Mouse (Mus musculus) heart, postnatal 10 days (tissue): ENCODE data around the gene Kdm6a. TPM values are rescaled to one million over a fixed set of nuclear protein-coding genes. Genes with fewer than 3 reads are reported as not detected.

ENCODE experiments used
- DNase-seq, 2 experiments: peaks; one replicate each; pipeline ENCODE4 v3.0.0; 2021
- intact Hi-C: fragments of 180-260 bp; cut with DNase I; formaldehyde crosslinking; loops from one replicate; pipeline ENCODE4 v1.15.1; 2025
- total RNA-seq, 2 experiments: library from RNA; stranded (reverse); gene quantifications; 2 replicates each; pipeline ENCODE4 v1.2.3; 2021

Kdm6a gene
- 10 to 100 TPM; 28.7 to 39.6 TPM for total RNA-seq

- intact Hi-C loops = loop anchor here (2.0 kb wide), 1 partner anchor 92 kb away; no protein-coding TSS in a partner anchor
- DNase-seq = peak; percentile 98 to 100
Observed at GRCm38 (mm10) chrX:18162192-18162857, at the start of gene Kdm6a. Gene Kdm6a, plus strand, starts transcription at chrX:18162575.

DNA sequence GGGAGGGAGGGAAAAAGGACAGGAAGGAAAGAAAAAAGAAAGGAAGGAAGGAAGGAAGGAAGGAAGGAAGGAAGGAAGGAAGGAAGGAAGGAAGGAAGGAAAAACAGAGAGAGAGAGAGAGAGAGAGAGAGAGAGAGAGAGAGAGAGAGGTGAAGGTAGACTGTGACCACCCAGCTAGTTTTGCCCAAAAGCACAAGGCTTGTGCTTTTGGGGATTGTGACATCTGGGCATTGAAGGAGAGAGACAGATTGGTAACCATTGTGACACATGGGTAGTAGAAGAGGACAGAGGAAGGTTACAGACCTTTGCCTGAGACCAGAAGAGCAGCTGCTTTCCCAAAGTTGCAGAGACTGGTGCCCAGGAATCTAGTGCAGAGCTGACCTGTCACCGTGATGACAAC lies 16.8 kb upstream of the Kdm6a start, which contains the start of gene Dusp21:
Dusp21 (plus strand) TSS at position 301 of the 400 bp plus-strand sequence.
- DNase-seq = no peak
- intact Hi-C loops = no loop called here

GRCm38 (mm10) chrX:18160734-18161442 lies 1.5 kb upstream of the Kdm6a start:
- no peak for DNase-seq
- intact Hi-C loops = no loop called here

DNA sequence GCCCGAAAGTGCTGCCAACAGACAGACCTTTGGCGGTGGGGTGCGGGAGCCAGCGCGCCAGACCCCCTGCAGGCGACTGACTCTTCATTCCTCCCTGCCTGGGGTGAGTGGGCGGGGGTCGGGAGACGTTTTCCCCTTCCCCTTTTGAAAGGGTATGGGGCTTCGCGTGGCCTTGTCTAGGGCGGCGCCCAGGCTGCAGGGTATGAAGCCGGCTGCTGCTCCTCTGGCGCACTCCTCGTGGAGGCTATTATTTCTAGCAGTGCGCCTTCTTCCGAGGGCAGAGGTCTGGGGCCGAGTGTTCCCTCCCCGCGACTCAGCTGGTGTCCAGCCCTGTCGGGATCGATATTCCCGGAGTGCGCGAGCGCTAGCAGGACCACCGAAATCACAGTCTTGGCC lies 581 bp upstream of the Kdm6a start:
- intact Hi-C loops = loop anchor here (2.0 kb wide), 1 partner anchor 93 kb away; no protein-coding TSS in a partner anchor
- no peak for DNase-seq

DNA sequence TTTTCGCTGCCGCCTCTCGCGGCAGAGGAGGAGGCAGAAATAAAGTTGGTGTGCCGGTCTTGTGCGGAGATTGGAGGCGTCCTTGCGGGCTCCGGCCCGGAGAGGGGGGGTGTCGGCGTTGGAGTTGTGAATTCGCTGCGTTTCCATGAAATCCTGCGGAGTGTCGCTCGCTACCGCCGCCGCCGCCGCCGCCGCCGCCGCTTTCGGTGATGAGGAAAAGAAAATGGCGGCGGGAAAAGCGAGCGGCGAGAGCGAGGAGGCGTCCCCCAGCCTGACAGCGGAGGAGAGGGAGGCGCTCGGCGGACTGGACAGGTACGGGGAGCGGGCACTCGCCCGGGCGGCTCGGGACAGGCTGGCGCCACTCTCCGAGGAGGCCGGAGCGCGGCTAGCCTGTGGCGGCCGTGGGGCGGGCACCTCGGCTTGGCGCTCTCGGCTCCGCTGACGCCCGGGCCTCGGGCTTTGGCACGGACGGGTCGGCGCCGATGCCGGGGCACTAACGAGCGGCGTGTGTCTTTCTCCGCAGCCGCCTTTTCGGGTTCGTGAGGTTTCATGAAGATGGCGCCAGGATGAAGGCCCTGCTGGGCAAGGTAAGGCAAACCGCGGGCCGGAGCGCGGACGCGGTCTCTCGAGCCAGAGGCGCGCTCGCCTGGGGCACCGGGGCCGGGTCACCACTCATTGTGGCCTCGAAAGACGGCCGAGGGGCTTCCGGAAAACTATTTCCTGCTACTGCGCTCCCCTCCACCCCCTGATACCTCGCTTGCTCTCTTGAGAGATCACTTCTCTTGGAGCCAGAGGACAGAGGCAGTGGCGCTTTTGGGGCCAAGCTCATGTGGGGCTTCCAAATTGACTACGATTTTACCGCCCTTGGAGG lies 721 bp downstream of the Kdm6a start:
- intact Hi-C loops = loop anchor here (2.0 kb wide), 1 partner anchor 92 kb away; no protein-coding TSS in a partner anchor
- DNase-seq = peak; percentile 62 to 69

GRCm38 (mm10) chrX:18163917-18164624 lies 1.7 kb downstream of the Kdm6a start:
- intact Hi-C loops = loop anchor here (2.0 kb wide), 1 partner anchor 91 kb away; no protein-coding TSS in a partner anchor
- peak; percentile 29 to 49 for DNase-seq

- intact Hi-C loops = no loop called here
- DNase-seq = no peak
Observed at GRCm38 (mm10) chrX:18165121-18165520, 2.7 kb downstream of the Kdm6a start.

DNA sequence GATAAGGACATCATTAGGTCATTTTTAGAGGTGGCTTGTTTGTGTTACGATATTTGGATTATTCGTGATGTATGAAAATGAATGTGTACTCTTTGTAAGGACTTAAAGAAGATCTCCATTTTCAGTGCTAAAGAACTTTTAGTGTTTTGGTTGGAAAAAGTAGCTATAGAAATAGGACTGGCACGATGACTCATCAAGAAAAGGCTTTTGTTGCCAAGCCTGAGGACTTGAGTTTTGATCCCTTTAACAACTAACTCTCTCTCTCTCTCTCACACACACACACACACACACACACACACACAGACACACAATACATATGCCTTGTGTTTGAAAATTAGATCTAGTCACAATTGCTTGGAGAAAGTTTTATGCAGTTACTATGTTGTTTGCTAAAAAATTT lies 4.6 kb downstream of the Kdm6a start:
- intact Hi-C loops = no loop called here
- DNase-seq = no peak

DNA sequence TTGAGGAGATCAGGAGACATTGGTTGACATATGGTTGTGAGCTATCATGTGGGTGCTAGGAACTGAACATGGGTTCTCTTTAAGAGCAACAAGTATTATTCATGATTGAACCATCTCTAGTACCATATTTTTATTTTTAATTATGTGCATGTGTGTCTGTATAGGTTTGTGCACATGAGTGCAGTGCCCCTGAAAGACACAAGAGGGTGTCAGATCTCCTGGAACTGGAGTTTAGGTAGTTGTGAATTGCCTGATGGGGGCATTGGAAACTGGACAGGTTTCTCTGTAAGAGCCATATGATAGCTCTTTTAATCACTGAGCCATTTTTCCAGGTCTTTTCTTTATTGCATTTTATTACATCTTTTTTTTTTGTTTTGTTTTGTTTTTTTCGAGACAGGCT lies 6.6 kb downstream of the Kdm6a start:
- intact Hi-C loops = no loop called here

DNA sequence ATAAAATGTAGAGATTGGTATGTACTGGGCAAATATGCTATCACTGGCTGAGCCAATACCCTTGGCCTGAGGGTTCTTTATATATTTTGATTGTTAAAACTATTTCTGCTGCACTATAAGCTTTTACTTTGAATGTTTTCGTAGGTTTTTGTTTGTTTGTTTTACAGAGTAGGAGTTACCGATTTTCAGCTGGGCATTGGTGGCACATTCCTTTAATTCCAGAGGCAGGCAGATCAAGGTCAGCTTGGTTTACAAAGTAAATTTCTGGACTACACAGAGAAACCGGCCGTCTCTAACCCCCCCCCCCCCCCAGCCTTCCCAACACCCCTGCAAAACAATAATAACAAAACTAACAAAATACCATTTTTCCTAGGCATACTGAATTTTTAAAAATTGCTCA lies 12.5 kb downstream of the Kdm6a start:
- DNase-seq = no peak
- intact Hi-C loops = loop anchor here (5.0 kb wide), 1 partner anchor 32 kb away; no protein-coding TSS in a partner anchor

More for the DNA sequence above, 6.6 kb downstream of the Kdm6a start:
- no peak for DNase-seq

- no peak for DNase-seq
- intact Hi-C loops = no loop called here
Observed at GRCm38 (mm10) chrX:18177803-18178202, 15.4 kb downstream of the Kdm6a start.

- intact Hi-C loops = no loop called here
- DNase-seq = no peak
Observed at GRCm38 (mm10) chrX:18179492-18179891, 17.1 kb downstream of the Kdm6a start.

DNA sequence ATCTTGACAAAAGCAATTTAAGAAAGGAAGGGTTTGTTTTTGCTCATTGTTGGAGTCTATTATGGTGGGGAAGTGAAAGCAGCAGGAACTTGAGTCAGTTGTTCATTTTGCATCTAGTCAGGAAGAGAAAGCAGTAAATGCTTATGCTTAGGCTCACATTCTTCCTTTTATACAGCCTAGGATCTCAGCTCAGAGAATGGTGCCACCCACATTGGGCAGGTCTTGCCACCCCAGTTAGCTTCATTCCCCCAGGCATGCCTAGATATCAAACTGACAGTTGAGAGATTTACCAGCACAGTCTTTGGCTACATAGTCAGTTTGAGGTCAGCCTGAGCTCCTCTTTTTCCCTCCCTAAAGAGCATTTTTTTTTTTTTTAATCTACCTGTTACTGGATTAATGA lies 24.8 kb downstream of the Kdm6a start:
- DNase-seq = no peak

GRCm38 (mm10) chrX:18188293-18188692 lies 25.9 kb downstream of the Kdm6a start:
- intact Hi-C loops = no loop called here
- DNase-seq = no peak

More for the DNA sequence above, 24.8 kb downstream of the Kdm6a start:
- intact Hi-C loops = no loop called here

DNA sequence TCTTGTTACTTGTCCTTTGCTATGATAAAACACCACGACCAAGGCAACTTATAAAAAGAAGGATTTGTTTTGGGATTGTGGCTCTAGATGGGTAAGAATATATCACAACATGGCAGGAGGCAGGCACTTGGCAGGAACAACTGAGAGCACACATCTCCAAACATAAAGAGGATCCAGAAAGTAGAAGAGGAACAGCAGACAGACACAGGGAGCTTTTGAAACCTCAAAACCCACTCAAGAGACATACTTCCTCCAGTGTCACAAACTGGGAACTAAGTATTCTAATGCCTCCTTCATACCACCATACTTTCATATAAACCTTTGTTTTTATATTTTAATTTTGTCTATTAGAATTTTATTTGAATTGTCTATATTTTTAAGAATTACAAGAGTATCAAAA lies 77.2 kb downstream of the Kdm6a start:
- DNase-seq = no peak
- intact Hi-C loops = no loop called here

DNA sequence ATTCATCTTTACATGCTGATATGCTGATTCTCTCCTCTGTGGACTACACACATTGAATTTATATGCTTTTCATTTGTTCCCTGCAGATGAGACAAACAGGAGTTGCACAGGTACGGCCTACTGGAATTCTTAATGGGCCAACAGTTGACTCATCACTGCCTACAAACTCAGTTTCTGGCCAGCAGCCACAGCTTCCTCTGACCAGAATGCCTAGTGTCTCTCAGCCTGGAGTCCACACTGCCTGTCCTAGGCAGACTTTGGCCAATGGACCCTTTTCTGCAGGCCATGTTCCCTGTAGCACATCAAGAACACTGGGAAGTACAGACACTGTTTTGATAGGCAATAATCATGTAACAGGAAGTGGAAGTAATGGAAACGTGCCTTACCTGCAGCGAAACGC lies 88.2 kb downstream of the Kdm6a start:
- intact Hi-C loops = loop anchor here (10.0 kb wide), 1 partner anchor 1356 kb away; no protein-coding TSS in a partner anchor
- DNase-seq = no peak

GRCm38 (mm10) chrX:18254767-18255166 lies 92.4 kb downstream of the Kdm6a start:
- intact Hi-C loops = loop anchor here (2.0 to 10.0 kb wide), 2 partner anchors 92 to 1360 kb away; partner anchors contain the start of gene Kdm6a
- peak; percentile 58 to 69 for DNase-seq

GRCm38 (mm10) chrX:18258238-18258809 lies 95.9 kb downstream of the Kdm6a start:
- DNase-seq = no peak
- intact Hi-C loops = loop anchor here (10.0 kb wide), 1 partner anchor 1364 kb away; no protein-coding TSS in a partner anchor

DNA sequence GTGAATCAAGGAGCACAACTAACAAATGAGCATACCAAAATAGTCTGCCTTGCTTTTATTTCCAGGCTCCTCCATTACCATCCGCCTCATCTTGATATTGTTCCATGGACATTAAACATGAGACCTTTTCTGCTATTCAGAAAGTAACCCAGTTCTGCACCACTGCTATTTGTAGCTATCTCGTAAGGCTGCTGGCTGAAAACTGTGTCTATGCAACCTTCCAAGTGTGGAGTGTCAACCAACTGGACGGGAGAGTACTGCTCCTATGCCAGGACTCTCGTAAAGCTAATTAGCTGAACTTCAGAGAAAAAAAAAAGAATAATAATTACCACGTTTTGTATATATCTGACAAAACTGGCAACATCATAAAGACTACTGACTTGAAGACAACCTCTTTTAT lies 116.2 kb downstream of the Kdm6a start:
- peak; percentile 31 to 53 for DNase-seq
- intact Hi-C loops = loop anchor here (10.0 kb wide), 1 partner anchor 166 kb away; no protein-coding TSS in a partner anchor

- no peak for DNase-seq
- intact Hi-C loops = no loop called here
Observed at GRCm38 (mm10) chrX:18280134-18280533, 117.8 kb downstream of the Kdm6a start.
